ENCODE assay signal across 8 mouse cellular contexts in genomic region chr3:133877310-133877709, GRCm38 (mm10).
A peak's percentile ranks its signal among the peaks of the same experiment; 100 is the strongest.
DNase-seq lines count a peak whose midpoint lies in the region; ATAC-seq and TF ChIP-seq lines count a peak whose summit lies in the region.

No protein-coding gene starts in this region.

- H3K27me3 ChIP-seq in embryonic facial prominence, embryonic 15.5 days, result no peaks in the 10 kb centered on the region
- H3K27me3 ChIP-seq in midbrain, embryonic 15.5 days (replicated peaks), result no peaks in the 10 kb centered on the region
- H3K27me3 ChIP-seq in liver, postnatal 0 days (ENCODE audit: insufficient read depth, low read length), result no peaks in the 10 kb centered on the region
- H3K27me3 ChIP-seq in heart, embryonic 12.5 days (replicated peaks), result no peaks in the 10 kb centered on the region

- H3K4me2 ChIP-seq in embryonic facial prominence, embryonic 15.5 days (replicated peaks), result 0 out of 2 replicates have a peak overlapping the region, but pooled peaks have one; percentile 41
- H3K4me2 ChIP-seq in midbrain, embryonic 15.5 days, result peak overlapping the region; percentile 49
- no peak overlapping the region for H3K4me2 ChIP-seq in liver, postnatal 0 days (ENCODE audit: low read depth, low read length)
- no peak overlapping the region for H3K4me2 ChIP-seq in heart, embryonic 12.5 days

- ATAC-seq in embryonic facial prominence, embryonic 15.5 days (ENCODE audit: insufficient number of reproducible peaks, low FRiP score, low TSS enrichment, low read depth), result no peak
- ATAC-seq in midbrain, embryonic 15.5 days (replicated peaks), result peak; percentile 78
- ATAC-seq in liver, postnatal 0 days, result no peak
- ATAC-seq in heart, embryonic 12.5 days (ENCODE audit: insufficient number of reproducible peaks, low FRiP score), result no peak

- H3K9me3 ChIP-seq in embryonic facial prominence, embryonic 15.5 days (replicated peaks), result no peaks in the 10 kb centered on the region
- no peaks in the 10 kb centered on the region for H3K9me3 ChIP-seq in midbrain, embryonic 15.5 days
- H3K9me3 ChIP-seq in liver, postnatal 0 days (ENCODE audit: low read length), result no peaks in the 10 kb centered on the region
- H3K9me3 ChIP-seq in heart, embryonic 12.5 days (replicated peaks), result no peaks in the 10 kb centered on the region

- peak overlapping the region; percentile 45; the same call in 1 of the 2 replicates for H3K27ac ChIP-seq in embryonic facial prominence, embryonic 15.5 days (replicated peaks)
- peak overlapping the region; percentile 83 for H3K27ac ChIP-seq in midbrain, embryonic 15.5 days
- no peak overlapping the region for H3K27ac ChIP-seq in liver, postnatal 0 days (ENCODE audit: low read depth)
- H3K27ac ChIP-seq in heart, embryonic 12.5 days (ENCODE audit: poor library complexity, severe bottlenecking), result no peak overlapping the region

- no peak for TF ChIP-seq EP300 in liver, postnatal 0 days (IDR thresholded peaks at IDR 0.05; ENCODE audit: low read depth)

- WGBS in embryonic facial prominence, embryonic 15.5 days, result 24% methylated on average over 5 of the region's 5 CpGs
- WGBS in midbrain, embryonic 15.5 days, result 30% methylated on average over 5 of the region's 5 CpGs
- WGBS in liver, postnatal 0 days (ENCODE audit: insufficient replicate concordance), result 53% methylated on average over 5 of the region's 5 CpGs
- WGBS in heart, embryonic 12.5 days, result 51% methylated on average over 5 of the region's 5 CpGs

- peak; percentile 17 for DNase-seq in embryo, embryonic 10 days (ENCODE audit: low spot score)
- DNase-seq in embryo, embryonic 10.5 days (ENCODE audit: low spot score), result no peak
- DNase-seq in kidney, adult 8-10 months, result peak; percentile 3 to 6
- no peak for DNase-seq in liver, postnatal 0 days
- DNase-seq in adrenal gland, postnatal 25 days, result no peak

- no peak overlapping the region for H3K9ac ChIP-seq in embryonic facial prominence, embryonic 15.5 days
- H3K9ac ChIP-seq in midbrain, embryonic 15.5 days, result peak overlapping the region; percentile 24; the same call in 1 of the 2 replicates
- H3K9ac ChIP-seq in liver, postnatal 0 days (replicated peaks), result no peak overlapping the region
- no peak overlapping the region for H3K9ac ChIP-seq in heart, embryonic 12.5 days

- TF ChIP-seq CTCF in liver, postnatal 0 days (IDR thresholded peaks at IDR 0.05; ENCODE audit: low read depth), result no peak

- H3K4me3 ChIP-seq in embryonic facial prominence, embryonic 15.5 days (replicated peaks), result no peak overlapping the region
- H3K4me3 ChIP-seq in midbrain, embryonic 15.5 days, result peak overlapping the region; percentile 14
- no peak overlapping the region for H3K4me3 ChIP-seq in liver, postnatal 0 days (ENCODE audit: low read depth, low read length)
- no peak overlapping the region for H3K4me3 ChIP-seq in heart, embryonic 12.5 days

- H3K36me3 ChIP-seq in embryonic facial prominence, embryonic 15.5 days, result no peaks in the 10 kb centered on the region
- no peaks in the 10 kb centered on the region for H3K36me3 ChIP-seq in midbrain, embryonic 15.5 days (replicated peaks)
- H3K36me3 ChIP-seq in liver, postnatal 0 days (replicated peaks; ENCODE audit: insufficient read depth, low read length), result no peaks in the 10 kb centered on the region
- no peaks in the 10 kb centered on the region for H3K36me3 ChIP-seq in heart, embryonic 12.5 days

- peaks cover 8% of the 10 kb centered on the region for H3K4me1 ChIP-seq in embryonic facial prominence, embryonic 15.5 days
- peaks cover 11% of the 10 kb centered on the region for H3K4me1 ChIP-seq in midbrain, embryonic 15.5 days
- H3K4me1 ChIP-seq in liver, postnatal 0 days (ENCODE audit: insufficient read depth), result no peaks in the 10 kb centered on the region
- H3K4me1 ChIP-seq in heart, embryonic 12.5 days (replicated peaks), result peaks cover 7% of the 10 kb centered on the region; the same call in 1 of the 2 replicates

Comparison
In these comparisons a context has a peak if more than half of its experiments do, and no peak if none do; other contexts are left out.
1. DNase-seq: peak in embryo, embryonic 10 days (single experiment) and kidney, adult 8-10 months (2 of 2); none in embryo, embryonic 10.5 days (single experiment), liver, postnatal 0 days (single experiment) and adrenal gland, postnatal 25 days (single experiment).
2. H3K27ac ChIP-seq: peak in embryonic facial prominence, embryonic 15.5 days (single experiment) and midbrain, embryonic 15.5 days (single experiment); none in liver, postnatal 0 days (single experiment) and heart, embryonic 12.5 days (single experiment).
3. H3K4me2 ChIP-seq: peak in embryonic facial prominence, embryonic 15.5 days (single experiment) and midbrain, embryonic 15.5 days (single experiment); none in liver, postnatal 0 days (single experiment) and heart, embryonic 12.5 days (single experiment).